12 mouse cellular contexts compared by ENCODE assay signal in genomic region chr2:37948424-37948823, GRCm38 (mm10).
DNase-seq lines count a peak whose midpoint lies in the region; ATAC-seq and TF ChIP-seq lines count a peak whose summit lies in the region.
"Had no signal": no experiment of that assay in that cellular context is flagged by ENCODE, and none has a peak within 500 bp of the region (broad histone marks: within the 10 kb centered on the region; RNA-seq: fewer than 3 reads in every experiment).

No protein-coding gene starts in this region.

- TF ChIP-seq CTCF in kidney, postnatal 0 days (IDR thresholded peaks at IDR 0.05; ENCODE audit: low read depth) = peak; percentile 55
- peak in 1 of 2 experiments; percentile 69; a peak in 3 of 4 replicates for TF ChIP-seq CTCF in CH12.LX (conservative IDR thresholded peaks at IDR 0.05 in 1 of 2, IDR thresholded peaks at IDR 0.05 in 1 of 2; ENCODE audit: low read depth in 2 of 2, low read length in 2 of 2)
- peak; percentile 58 for TF ChIP-seq CTCF in Patski (IDR thresholded peaks at IDR 0.05)

- 30% methylated on average over 2 of the region's 2 CpGs for WGBS in kidney, postnatal 0 days
- 27% methylated on average over 2 of the region's 2 CpGs for WGBS in kidney, embryonic 15.5 days
- 25% methylated on average over 2 of the region's 2 CpGs for WGBS in midbrain, embryonic 11.5 days

- no peak for DNase-seq in kidney, postnatal 0 days (ENCODE audit: low spot score)
- peak; percentile 31 for DNase-seq in CH12.LX (ENCODE audit: extremely low read depth)
- DNase-seq in Patski (ENCODE audit: low read depth, low spot score) = no peak
- DNase-seq in lung, postnatal 14 days = peak; percentile 30
- DNase-seq in midbrain, embryonic 11.5 days (ENCODE audit: low spot score, missing footprints) = no peak
- DNase-seq in cerebellum, adult 18-20 months = no peak
- no peak for DNase-seq in right cerebral cortex, postnatal 25 days
- DNase-seq: adrenal gland, adult 2 months; embryo, embryonic 11 days; layer of hippocampus, postnatal 36 days had no signal

- H3K27ac ChIP-seq in kidney, postnatal 0 days = no peak overlapping the region
- H3K27ac ChIP-seq in kidney, embryonic 15.5 days = no peak overlapping the region
- H3K27ac ChIP-seq in CH12.LX (ENCODE audit: insufficient read depth, low read depth) = no peak overlapping the region
- H3K27ac ChIP-seq in midbrain, embryonic 11.5 days (ENCODE audit: low read depth, low read length) = no peak overlapping the region

- H3K4me2 ChIP-seq in kidney, postnatal 0 days (ENCODE audit: low read length) = no peak overlapping the region
- H3K4me2 ChIP-seq in kidney, embryonic 15.5 days = no peak overlapping the region
- no peak overlapping the region for H3K4me2 ChIP-seq in CH12.LX (ENCODE audit: insufficient read depth, low read depth, poor library complexity, severe bottlenecking)
- no peak overlapping the region for H3K4me2 ChIP-seq in midbrain, embryonic 11.5 days

- H3K36me3 ChIP-seq in kidney, postnatal 0 days (ENCODE audit: insufficient read depth, low read length) = no peaks in the 10 kb centered on the region
- H3K36me3 ChIP-seq in kidney, embryonic 15.5 days = no peaks in the 10 kb centered on the region
- H3K36me3 ChIP-seq in CH12.LX (replicated peaks in 1 of 2; ENCODE audit: control insufficient read depth in 1 of 2, insufficient read depth in 1 of 2, low read length in 1 of 2) = peaks cover 0 to 3% of the 10 kb centered on the region in 2 experiments
- no peaks in the 10 kb centered on the region for H3K36me3 ChIP-seq in midbrain, embryonic 11.5 days (ENCODE audit: control insufficient read depth, insufficient read depth, low read length)

- H3K27me3 ChIP-seq in kidney, postnatal 0 days (ENCODE audit: insufficient read depth, low read length) = no peaks in the 10 kb centered on the region
- no peaks in the 10 kb centered on the region for H3K27me3 ChIP-seq in kidney, embryonic 15.5 days
- H3K27me3 ChIP-seq in CH12.LX (replicated peaks) (no peaks in the 10 kb centered on the region), Patski (no peaks in the 10 kb centered on the region)
- H3K27me3 ChIP-seq in midbrain, embryonic 11.5 days (ENCODE audit: control insufficient read depth, insufficient read depth, low read length) = no peaks in the 10 kb centered on the region

- CTCF ChIA-PET in Patski (lab: Charles Lee) = interaction anchor here (0.8 to 1.3 kb wide), 3 partner anchors 8 to 13 kb away, joined by 3 to 5 read pairs (median 4); no protein-coding TSS in a partner anchor

- dilution Hi-C loops in CH12.LX (cut with MboI; ENCODE audit: extremely low pct_ligation_motif_present, extremely low pct_unique_long_range_greater_than_20kb, low sequenced_read_pairs) = no loop called here

- H3K4me1 ChIP-seq in kidney, postnatal 0 days (replicated peaks; ENCODE audit: insufficient read depth, low read length) = no peaks in the 10 kb centered on the region
- H3K4me1 ChIP-seq in kidney, embryonic 15.5 days = 0 out of 2 replicates have a peak, but pooled peaks cover 2% of the 10 kb centered on the region
- H3K4me1 ChIP-seq in CH12.LX (ENCODE audit: control insufficient read depth in 1 of 2, insufficient read depth in 2 of 2) = no peaks in the 10 kb centered on the region
- H3K4me1 ChIP-seq in midbrain, embryonic 11.5 days (ENCODE audit: control insufficient read depth, insufficient read depth, low read length) = no peaks in the 10 kb centered on the region

- no peak overlapping the region for H3K9ac ChIP-seq in kidney, postnatal 0 days (ENCODE audit: low read depth, low read length)
- H3K9ac ChIP-seq in kidney, embryonic 15.5 days = no peak overlapping the region
- H3K9ac ChIP-seq in CH12.LX (ENCODE audit: insufficient read depth, low read depth) = no peak overlapping the region
- no peak overlapping the region for H3K9ac ChIP-seq in midbrain, embryonic 11.5 days (ENCODE audit: low read length)

- TF ChIP-seq RAD21 in CH12.LX (IDR thresholded peaks at IDR 0.05; ENCODE audit: low read depth, low read length) = peak; percentile 47

- in situ Hi-C loops in CH12.LX (cut with MboI; ENCODE audit: low pct_ligation_motif_present, low pct_unique_long_range_greater_than_20kb, low sequenced_read_pairs) = no loop called here
- in situ Hi-C loops in Patski (cut with MboI; ENCODE audit: low pct_unique_long_range_greater_than_20kb) = no loop called here

- POLR2A ChIA-PET in Patski (lab: Charles Lee) = no interaction called here

- TF ChIP-seq EP300 in CH12.LX (IDR thresholded peaks at IDR 0.05; ENCODE audit: low read length) = no peak

- no peak for TF ChIP-seq POLR2A in CH12.LX (IDR thresholded peaks at IDR 0.05; ENCODE audit: low read depth, low read length)

- H3K9me3 ChIP-seq in kidney, postnatal 0 days (replicated peaks; ENCODE audit: low read length) = no peaks in the 10 kb centered on the region
- no peaks in the 10 kb centered on the region for H3K9me3 ChIP-seq in kidney, embryonic 15.5 days (replicated peaks)
- no peaks in the 10 kb centered on the region for H3K9me3 ChIP-seq in CH12.LX (replicated peaks; ENCODE audit: low read length)
- H3K9me3 ChIP-seq in midbrain, embryonic 11.5 days (ENCODE audit: control insufficient read depth, low read length) = no peaks in the 10 kb centered on the region

- no peak overlapping the region for H3K4me3 ChIP-seq in kidney, postnatal 0 days (replicated peaks; ENCODE audit: low read depth, low read length)
- no peak overlapping the region for H3K4me3 ChIP-seq in kidney, embryonic 15.5 days (replicated peaks)
- no peak overlapping the region for H3K4me3 ChIP-seq in CH12.LX (replicated peaks in 1 of 3; ENCODE audit: low read depth in 2 of 3, low read length in 2 of 3, poor library complexity in 1 of 3)
- H3K4me3 ChIP-seq in midbrain, embryonic 11.5 days (ENCODE audit: low read depth, low read length) = no peak overlapping the region

- no peaks in the 10 kb centered on the region for H3K79me2 ChIP-seq in CH12.LX (replicated peaks; ENCODE audit: control insufficient read depth, extremely low read depth, insufficient read depth, poor library complexity, severe bottlenecking)

- no peak for ATAC-seq in kidney, postnatal 0 days (replicated peaks; ENCODE audit: low FRiP score, low read depth)
- no peak for ATAC-seq in kidney, embryonic 15.5 days (replicated peaks; ENCODE audit: low FRiP score)
- no peak for ATAC-seq in Patski
- no peak for ATAC-seq in midbrain, embryonic 11.5 days (ENCODE audit: low FRiP score)
- ATAC-seq: forebrain, embryonic 16.5 days had no signal

TF ChIP-seq in CH12.LX, 34 proteins besides CTCF, POLR2A, EP300 and RAD21:
- no peak for TF ChIP-seq MAFK (IDR thresholded peaks at IDR 0.05; ENCODE audit: insufficient replicate concordance, low read length)
- no peak for TF ChIP-seq PAX5 (IDR thresholded peaks at IDR 0.05; ENCODE audit: low read length)
- peak; percentile 56 for TF ChIP-seq SMC3 (IDR thresholded peaks at IDR 0.05; ENCODE audit: low read depth, low read length)
- TF ChIP-seq MEF2A (IDR thresholded peaks at IDR 0.05; ENCODE audit: borderline replicate concordance, low read depth, low read length) = no peak
TF ChIP-seq in CH12.LX: peak in this region for 1.

Comparison
In these comparisons a context has a peak if more than half of its experiments do, and no peak if none do; other contexts are left out.
1. DNase-seq: peak in CH12.LX (single experiment) and lung, postnatal 14 days (single experiment); none in kidney, postnatal 0 days (single experiment), Patski (single experiment), midbrain, embryonic 11.5 days (single experiment), cerebellum, adult 18-20 months (0 of 2) and right cerebral cortex, postnatal 25 days (single experiment).